Mouse (Mus musculus) liver, postnatal 0 days (tissue): ENCODE results near the gene Ilvbl.

Experiments
- CTCF ChIP-seq: sonication (generic); IDR thresholded peaks from 2 replicates; pipeline ENCODE4 v1.5.1; 2016; ENCODE audit warnings: antibody characterized with exemption, low read depth
- EP300 ChIP-seq: IDR thresholded peaks from 2 replicates; pipeline ENCODE4 v1.6.1; 2016; ENCODE audit warnings: antibody characterized with exemption, low read depth, mild to moderate bottlenecking

DNA sequence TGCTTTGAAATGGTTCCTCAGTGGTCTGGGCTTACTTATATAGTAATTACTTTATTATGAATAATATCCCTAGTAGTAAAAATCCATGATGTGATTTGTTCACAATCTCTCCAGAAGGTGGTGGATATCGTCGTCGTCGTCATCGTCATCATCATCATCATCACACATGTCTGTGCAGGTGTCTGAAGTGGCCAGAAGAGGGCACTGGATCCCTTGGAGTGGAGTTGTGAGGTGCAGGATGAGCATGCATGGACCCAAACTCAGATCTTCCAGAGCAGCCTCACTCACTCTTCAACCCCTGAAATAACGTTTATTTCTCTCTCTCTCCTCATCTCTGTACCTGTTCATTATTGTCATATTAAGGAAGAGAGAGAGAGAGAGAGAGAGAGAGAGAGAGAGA is 58.2 kb downstream of the Ilvbl start:
- peak; percentile 67 for TF ChIP-seq CTCF
- TF ChIP-seq EP300: no peak
